Mouse (Mus musculus) limb, embryonic 15.5 days (tissue): ENCODE measurements around the gene Ficd. TPM values are rescaled to one million over a fixed set of nuclear protein-coding genes. Genes with fewer than 3 reads are reported as not detected.
"Not testable (repeated sequence)": the region's sequence is repeated elsewhere in the genome, so short reads cannot be mapped to it uniquely, and the experiment has no call there.

ENCODE experiments used
- ATAC-seq: fragments of 200-750 bp; cut with Nextera tagmentation; 2 replicates; pipeline ENCODE4 v1.8.0; 2017; ENCODE audit warnings: low read depth, moderate TSS enrichment; ENCODE audit not compliant: insufficient number of reproducible peaks, low FRiP score, low TSS enrichment
- H3K27ac ChIP-seq: fragments of 300-500 bp; sonication (generic); 2 replicates; pipeline ENCODE4 v1.5.1; 2015; ENCODE audit warnings: moderate library complexity, mild to moderate bottlenecking, inconsistent platforms
- H3K27me3 ChIP-seq: fragments of 300-500 bp; sonication (generic); 2 replicates; pipeline ENCODE4 v1.6.1; 2015; ENCODE audit warnings: inconsistent platforms
- H3K36me3 ChIP-seq: fragments of 300-500 bp; sonication (generic); 2 replicates; pipeline ENCODE4 v1.6.1; 2015; ENCODE audit warnings: inconsistent platforms
- H3K4me1 ChIP-seq: fragments of 300-500 bp; sonication (generic); 2 replicates; pipeline ENCODE4 v1.6.1; 2015; ENCODE audit warnings: inconsistent platforms
- H3K4me2 ChIP-seq: fragments of 300-500 bp; sonication (generic); 2 replicates; pipeline ENCODE4 v1.6.1; 2015; ENCODE audit warnings: mild to moderate bottlenecking, inconsistent platforms
- H3K4me3 ChIP-seq: fragments of 300-500 bp; sonication (generic); 2 replicates; pipeline ENCODE4 v1.5.1; 2015; ENCODE audit warnings: mild to moderate bottlenecking, inconsistent platforms
- H3K9ac ChIP-seq: fragments of 300-500 bp; sonication (generic); 2 replicates; pipeline ENCODE4 v1.6.1; 2015; ENCODE audit warnings: inconsistent platforms
- H3K9me3 ChIP-seq: fragments of 300-500 bp; sonication (generic); 2 replicates; pipeline ENCODE4 v1.6.1; 2016; ENCODE audit warnings: inconsistent platforms
- WGBS: fragments of 180-500 bp; shearing (Covaris S2); methylation state at CpG from one replicate; pipeline ENCODE4 v1.1.7; 2015; 5-methylcytosine and 5-hydroxymethylcytosine counted together
- polyA plus RNA-seq: library from polyadenylated mRNA; unstranded; fragments of >200 nt; fragmentation: Nextera tagmentation; extraction: Ambion mirVana; gene quantifications from 2 replicates; pipeline ENCODE4 v1.2.1, GENCODE M21; 2015

Ficd gene
- polyA plus RNA-seq, 1 experiment from 2014 or later, result 9.0 TPM

GRCm38 (mm10) chr5:113764426-113764825 lies 28.8 kb downstream of the Ficd start:
- no peak for ATAC-seq
- Histone ChIP-seq H3K27ac (no peak overlapping the region), H3K4me3 (no peak overlapping the region), H3K36me3 (peaks cover 70% of the 10 kb centered on the region), H3K9me3 (no peaks in the 10 kb centered on the region), H3K27me3 (no peaks in the 10 kb centered on the region), H3K4me1 (peaks cover 8% of the 10 kb centered on the region), H3K4me2 (no peak overlapping the region), H3K9ac (no peak overlapping the region)
- WGBS, result 80% methylated on average over 7 of the region's 7 CpGs

GRCm38 (mm10) chr5:113765641-113766526 lies 30.3 kb downstream of the Ficd start:
- H3K9me3 ChIP-seq, result no peaks in the 10 kb centered on the region
- H3K27me3 ChIP-seq, result no peaks in the 10 kb centered on the region
- no peak for ATAC-seq
- H3K4me2 ChIP-seq, result no peak overlapping the region
- no peak overlapping the region for H3K27ac ChIP-seq
- WGBS, result 81% methylated on average over 13 of the region's 13 CpGs
- H3K4me1 ChIP-seq, result peaks cover 22% of the 10 kb centered on the region
- H3K9ac ChIP-seq, result no peak overlapping the region
- H3K36me3 ChIP-seq, result peaks cover 56% of the 10 kb centered on the region
- H3K4me3 ChIP-seq, result no peak overlapping the region

GRCm38 (mm10) chr5:113768806-113769205 lies 33.2 kb downstream of the Ficd start:
- Histone ChIP-seq H3K4me3 (no peak overlapping the region), H3K4me1 (peaks cover 30% of the 10 kb centered on the region), H3K9me3 (no peaks in the 10 kb centered on the region), H3K27ac (no peak overlapping the region), H3K36me3 (peaks cover 28% of the 10 kb centered on the region), H3K4me2 (no peak overlapping the region), H3K27me3 (no peaks in the 10 kb centered on the region), H3K9ac (no peak overlapping the region)
- WGBS, result 89% methylated on average over 8 of the region's 8 CpGs
- no peak for ATAC-seq

- peaks cover 40% of the 10 kb centered on the region for H3K36me3 ChIP-seq
- WGBS, result under 1% methylated on average over 97 of the region's 97 CpGs
- H3K27me3 ChIP-seq, result no peaks in the 10 kb centered on the region
- H3K4me2 ChIP-seq, result peak overlapping the region; percentile 90
- H3K9ac ChIP-seq, result peak overlapping the region; percentile 92
- no peaks in the 10 kb centered on the region for H3K9me3 ChIP-seq
- peak; percentile 80 for ATAC-seq
- peak overlapping the region; percentile 100 for H3K4me3 ChIP-seq
- peak overlapping the region; percentile 98 for H3K27ac ChIP-seq
- peaks cover 34% of the 10 kb centered on the region for H3K4me1 ChIP-seq
Measured at GRCm38 (mm10) chr5:113771213-113772162, 35.9 kb downstream of the Ficd start.

- no peaks in the 10 kb centered on the region for H3K27me3 ChIP-seq
- peak; percentile 88 for ATAC-seq
- H3K9ac ChIP-seq, result peak within 1 kb of the TSS; percentile 92
- H3K9me3 ChIP-seq, result no peaks in the 10 kb centered on the region
- H3K4me1 ChIP-seq, result peaks cover 34% of the 10 kb centered on the region
- H3K4me3 ChIP-seq, result peak within 1 kb of the TSS; percentile 100
- whole genome bisulfite sequencing, result under 1% methylated on average over 47 of the region's 49 CpGs
- H3K4me2 ChIP-seq, result peak within 1 kb of the TSS; percentile 90
- H3K36me3 ChIP-seq, result peaks cover 45% of the 10 kb centered on the region
- peak within 1 kb of the TSS; percentile 98 for H3K27ac ChIP-seq
Measured at GRCm38 (mm10) chr5:113772450-113772895, 36.9 kb downstream of the Ficd start, which contains the start of the genes Sart3 and Iscu. TSS of gene Sart3 (minus strand) at chr5:113772510. TSS of gene Iscu (plus strand) at chr5:113772748.

GRCm38 (mm10) chr5:113772905-113773519 lies 37.4 kb downstream of the Ficd start:
- Histone ChIP-seq H3K9me3 (no peaks in the 10 kb centered on the region), H3K36me3 (peaks cover 42% of the 10 kb centered on the region), H3K9ac (peak overlapping the region; percentile 56), H3K4me3 (peak overlapping the region; percentile 100), H3K4me1 (peaks cover 34% of the 10 kb centered on the region), H3K27ac (peak overlapping the region; percentile 62), H3K4me2 (peak overlapping the region; percentile 90), H3K27me3 (no peaks in the 10 kb centered on the region)
- 0 out of 2 replicates have a peak, but pooled peaks have one; percentile 1 for ATAC-seq
- under 1% methylated on average over 38 of the region's 38 CpGs for WGBS

GRCm38 (mm10) chr5:113773664-113774063 lies 38.1 kb downstream of the Ficd start:
- ATAC-seq, result no peak
- H3K9ac ChIP-seq, result no peak overlapping the region
- peak overlapping the region; percentile 100 for H3K4me3 ChIP-seq
- H3K4me1 ChIP-seq, result peaks cover 33% of the 10 kb centered on the region
- peak overlapping the region; percentile 90 for H3K4me2 ChIP-seq
- H3K36me3 ChIP-seq, result peaks cover 43% of the 10 kb centered on the region
- WGBS, result 2% methylated on average over 7 of the region's 7 CpGs
- no peaks in the 10 kb centered on the region for H3K27me3 ChIP-seq
- H3K27ac ChIP-seq, result no peak overlapping the region
- H3K9me3 ChIP-seq, result no peaks in the 10 kb centered on the region

- H3K4me1 ChIP-seq, result peaks cover 16% of the 10 kb centered on the region
- WGBS, result 90% methylated on average over 10 of the region's 10 CpGs
- no peak overlapping the region for H3K4me2 ChIP-seq
- no peak for ATAC-seq
- peaks cover 44% of the 10 kb centered on the region for H3K36me3 ChIP-seq
- no peak overlapping the region for H3K4me3 ChIP-seq
- no peak overlapping the region for H3K27ac ChIP-seq
- no peaks in the 10 kb centered on the region for H3K9me3 ChIP-seq
- no peak overlapping the region for H3K9ac ChIP-seq
- no peaks in the 10 kb centered on the region for H3K27me3 ChIP-seq
Measured at GRCm38 (mm10) chr5:113775585-113775984, 40.0 kb downstream of the Ficd start.

- Histone ChIP-seq H3K27ac (no peak overlapping the region; the same call in 1 of the 2 replicates), H3K4me3 (no peak overlapping the region), H3K27me3 (no peaks in the 10 kb centered on the region), H3K4me2 (no peak overlapping the region), H3K4me1 (peaks cover 21% of the 10 kb centered on the region), H3K9me3 (no peaks in the 10 kb centered on the region), H3K36me3 (peaks cover 44% of the 10 kb centered on the region), H3K9ac (no peak overlapping the region)
- no peak for ATAC-seq
- 93% methylated on average over 15 of the region's 15 CpGs for WGBS
Measured at GRCm38 (mm10) chr5:113776128-113776895, 40.7 kb downstream of the Ficd start.

- Histone ChIP-seq H3K36me3 (peaks cover 44% of the 10 kb centered on the region), H3K4me1 (peaks cover 26% of the 10 kb centered on the region), H3K27me3 (no peaks in the 10 kb centered on the region), H3K4me3 (no peak overlapping the region), H3K27ac (no peak overlapping the region; the same call in 1 of the 2 replicates), H3K4me2 (no peak overlapping the region), H3K9ac (no peak overlapping the region), H3K9me3 (no peaks in the 10 kb centered on the region)
- WGBS, result 82% methylated on average over 8 of the region's 8 CpGs
- ATAC-seq, result no peak
Measured at GRCm38 (mm10) chr5:113776896-113777226, 41.3 kb downstream of the Ficd start.

GRCm38 (mm10) chr5:113777728-113778127 lies 42.1 kb downstream of the Ficd start:
- H3K9ac ChIP-seq, H3K27me3 ChIP-seq, H3K27ac ChIP-seq, H3K4me3 ChIP-seq, H3K4me2 ChIP-seq, H3K9me3 ChIP-seq, ATAC-seq: not testable (repeated sequence)
- Histone ChIP-seq H3K4me1 (peaks cover 31% of the 10 kb centered on the region), H3K36me3 (peaks cover 44% of the 10 kb centered on the region)
- WGBS, result 84% methylated on average over 8 of the region's 8 CpGs
